Mouse (Mus musculus) thymus, adult 2 months (tissue): ENCODE data around the gene Ppm1l.

Source experiments
- CTCF ChIP-seq: fragments of 200-500 bp; IDR thresholded peaks from 2 replicates; pipeline ENCODE4 v1.5.1; 2012; ENCODE audit warnings: mild to moderate bottlenecking, control low read depth, low read length, moderate library complexity, borderline replicate concordance; ENCODE audit not compliant: control insufficient read depth, poor library complexity, insufficient read depth; ENCODE audit errors: extremely low read depth
- POLR2A ChIP-seq: fragments of 200-500 bp; IDR thresholded peaks from 2 replicates; pipeline ENCODE4 v1.6.1; 2012; ENCODE audit warnings: mild to moderate bottlenecking, low read length, control low read depth, moderate library complexity; ENCODE audit not compliant: control insufficient read depth, poor library complexity, insufficient read depth; ENCODE audit errors: extremely low read depth

- TF ChIP-seq CTCF (no peak), POLR2A (no peak)
Measured at GRCm38 (mm10) chr3:69542962-69543361, 226.3 kb downstream of the Ppm1l start.
